ENCODE assay signal across 10 mouse cellular contexts in the genomic region with DNA sequence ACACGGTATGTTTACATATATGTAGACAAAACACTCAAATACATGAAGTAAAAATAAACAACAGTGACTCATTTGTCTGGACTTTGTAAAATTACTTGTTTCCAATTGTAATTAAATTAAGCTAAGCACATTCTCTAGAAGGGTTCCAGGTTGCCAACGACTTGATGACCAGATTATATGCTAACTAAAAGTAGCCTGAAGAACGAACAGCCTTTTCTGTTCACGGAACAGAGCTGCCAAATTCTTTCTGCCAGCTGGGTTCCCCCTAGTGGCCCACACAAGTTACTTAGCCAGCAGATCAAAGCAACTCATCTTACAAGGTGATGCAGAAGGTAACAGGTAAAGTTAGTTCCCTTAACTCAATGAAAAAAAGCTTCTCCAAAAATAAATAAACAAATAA. TPM values are rescaled to one million over a fixed set of nuclear protein-coding genes. Genes with fewer than 3 reads are reported as not detected.
DNase-seq lines count a peak whose midpoint lies in the region; TF ChIP-seq lines count a peak whose summit lies in the region.
"Had no signal": no experiment of that assay in that cellular context is flagged by ENCODE, and none has a peak within 500 bp of the region (broad histone marks: within the 10 kb centered on the region; RNA-seq: fewer than 3 reads in every experiment).

No protein-coding gene starts in this region.

- H3K27ac ChIP-seq in cerebellum, adult 2 months (ENCODE audit: insufficient read depth, low read length) = no peak overlapping the region
- H3K27ac ChIP-seq: heart, embryonic 13.5 days; midbrain, embryonic 12.5 days had no signal

- TF ChIP-seq POLR2A in cerebellum, adult 2 months (IDR thresholded peaks at IDR 0.05; ENCODE audit: borderline replicate concordance, insufficient read depth, low read length) = no peak

- no peaks in the 10 kb centered on the region for H3K27me3 ChIP-seq in cerebellum, adult 2 months (ENCODE audit: control insufficient read depth, insufficient read depth, low read length)
- H3K27me3 ChIP-seq: midbrain, embryonic 12.5 days had no signal

- intact Hi-C loops in left cerebral cortex, postnatal 10 days (cut with DNase I) = no loop called here
- intact Hi-C loops in left cerebral cortex, postnatal 25 days (cut with DNase I) = no loop called here

- no peaks in the 10 kb centered on the region for H3K4me1 ChIP-seq in cerebellum, adult 2 months (ENCODE audit: control insufficient read depth, insufficient read depth, low read length)
- H3K4me1 ChIP-seq: midbrain, embryonic 12.5 days had no signal

- peak; percentile 50; the same call in 1 of the 2 replicates for TF ChIP-seq CTCF in cerebellum, adult 2 months (IDR thresholded peaks at IDR 0.05; ENCODE audit: borderline replicate concordance, insufficient read depth, low read depth, low read length)

- WGBS in cerebellum, adult 2 months = 23% methylated on average over 4 of the region's 4 CpGs

- H3K4me3 ChIP-seq in cerebellum, adult 2 months (replicated peaks; ENCODE audit: insufficient read depth, low read depth, low read length) = no peak overlapping the region
- H3K4me3 ChIP-seq: heart, embryonic 13.5 days; midbrain, embryonic 12.5 days had no signal

- DNase-seq in cerebellum, adult 2 months = peak in 1 of 2 experiments; percentile 25
- no peak for DNase-seq in cerebellum, adult 11-12 months
- peak; percentile 29 to 35 for DNase-seq in left cerebral cortex, postnatal 10 days (ENCODE audit: extremely low spot score in 1 of 2, low spot score in 2 of 2)
- DNase-seq in left cerebral cortex, adult 8-10 months (ENCODE audit: low spot score in 2 of 2) = no peak
- DNase-seq in brain, adult 2 months (ENCODE audit: low read depth, low spot score) = peak; percentile 67
- DNase-seq in left cerebral cortex, postnatal 25 days (ENCODE audit: low spot score in 2 of 2) = peak; percentile 22 to 54
- DNase-seq in thymus, postnatal 14 days = peak; percentile 51
- DNase-seq in layer of hippocampus, adult 8-10 months (ENCODE audit: low spot score in 2 of 2) = no peak

RNA-seq across cellular contexts. Expression of gene Fcamr, which starts 16.6 kb away (rescaled TPM):
- polyA plus RNA-seq in cerebellum, adult 2 months (2012; rRNA removed) = 0.07 TPM in 1 of 2 replicates, not detected in the other
- not detected for total RNA-seq in left cerebral cortex, postnatal 10 days (2021)
- total RNA-seq in left cerebral cortex, adult 8-10 months (2022) = not detected
- total RNA-seq in left cerebral cortex, postnatal 25 days (2021) = not detected
- total RNA-seq in layer of hippocampus, adult 8-10 months (2022) = not detected
- polyA plus RNA-seq: heart, embryonic 13.5 days; midbrain, embryonic 12.5 days had no signal

RNA-seq across cellular contexts. Expression of gene Pigr, which starts 42.4 kb away (rescaled TPM):
- polyA plus RNA-seq in cerebellum, adult 2 months (2012; rRNA removed) = 0.05 and 0.16 TPM in 2 replicates
- under 1 TPM; 0.08 to 0.21 TPM for total RNA-seq in left cerebral cortex, postnatal 10 days (2021)
- under 1 TPM in 1 of 4 experiments, not detected in 3; 0.09 TPM for total RNA-seq in left cerebral cortex, adult 8-10 months (2022)
- total RNA-seq in left cerebral cortex, postnatal 25 days (2021) = not detected
- total RNA-seq in layer of hippocampus, adult 8-10 months (2022) = not detected
- polyA plus RNA-seq: heart, embryonic 13.5 days; midbrain, embryonic 12.5 days had no signal

RNA-seq across cellular contexts. Expression of gene AA986860, which starts 52.3 kb away (rescaled TPM):
- polyA plus RNA-seq in cerebellum, adult 2 months (2012; rRNA removed) = 2.9 TPM in 2 replicates
- 1 to 10 TPM in 1 of 2 experiments, under 1 TPM in 1; 0.92 to 1.0 TPM for total RNA-seq in left cerebral cortex, postnatal 10 days (2021)
- 1 to 10 TPM; 1.9 to 2.5 (median 2.1) TPM for total RNA-seq in left cerebral cortex, adult 8-10 months (2022)
- total RNA-seq in left cerebral cortex, postnatal 25 days (2021) = 1 to 10 TPM; 1.8 TPM
- total RNA-seq in layer of hippocampus, adult 8-10 months (2022) = 1 to 10 TPM; 1.4 to 2.2 (median 1.5) TPM

RNA-seq across cellular contexts. Expression of gene Pfkfb2, which starts 55.0 kb away (rescaled TPM):
- polyA plus RNA-seq in cerebellum, adult 2 months (2012; rRNA removed) = 42.6 and 42.8 TPM in 2 replicates
- 10 to 100 TPM; 42.5 to 43.7 TPM for total RNA-seq in left cerebral cortex, postnatal 10 days (2021)
- 10 to 100 TPM; 44.4 to 48.1 (median 46.4) TPM for total RNA-seq in left cerebral cortex, adult 8-10 months (2022)
- total RNA-seq in left cerebral cortex, postnatal 25 days (2021) = 10 to 100 TPM; 37.6 to 48.4 TPM
- 10 to 100 TPM; 46.1 to 48.5 (median 48.2) TPM for total RNA-seq in layer of hippocampus, adult 8-10 months (2022)

Comparison
In these comparisons a context has a peak if more than half of its experiments do, and no peak if none do; other contexts are left out.
1. DNase-seq: peak in left cerebral cortex, postnatal 10 days (2 of 2), brain, adult 2 months (single experiment), left cerebral cortex, postnatal 25 days (2 of 2) and thymus, postnatal 14 days (single experiment); none in cerebellum, adult 11-12 months (single experiment), left cerebral cortex, adult 8-10 months (0 of 2) and layer of hippocampus, adult 8-10 months (0 of 2).